Mouse (Mus musculus) adrenal gland, adult (tissue): Measurements from ENCODE around the gene Orc3.

Experiments used
- DNase-seq, 2 experiments: peaks; one replicate each; pipeline ENCODE4 v3.0.0; 2022 to 2023; ENCODE audit warnings: low spot score in 1 of 2; ENCODE audit not compliant: inconsistent age in 2 of 2

Orc3 gene

DNA sequence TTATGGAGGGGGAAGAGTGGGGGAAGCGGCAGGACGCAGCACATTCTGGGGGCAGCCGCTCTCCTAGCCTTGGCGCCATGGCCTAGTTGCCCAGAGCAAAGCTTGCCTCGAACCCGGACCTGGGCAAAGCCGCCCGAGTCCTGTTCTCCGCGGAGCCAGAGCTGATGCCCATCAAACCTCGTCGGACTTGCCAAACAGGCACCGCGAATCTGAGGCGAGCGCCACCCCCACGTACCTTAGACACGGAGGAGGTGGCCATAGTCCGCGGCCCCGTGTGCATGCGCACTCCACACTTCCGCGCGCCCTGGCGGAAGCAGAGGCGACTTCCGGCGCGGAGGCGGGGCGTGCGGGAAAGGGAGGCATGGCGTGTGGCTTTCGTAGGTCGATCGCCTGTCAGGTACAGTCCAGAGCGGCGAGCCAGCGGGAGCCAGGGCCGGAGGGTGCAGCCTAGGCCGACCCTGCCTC lies at the start of gene Orc3, which contains the start of gene Rars2:
Gene Orc3, minus strand, starts transcription at position 315 of the 465 bp plus-strand sequence.
Gene Rars2, plus strand, starts transcription at position 328 of the 465 bp plus-strand sequence.
- peak; percentile 95 to 97 for DNase-seq

DNA sequence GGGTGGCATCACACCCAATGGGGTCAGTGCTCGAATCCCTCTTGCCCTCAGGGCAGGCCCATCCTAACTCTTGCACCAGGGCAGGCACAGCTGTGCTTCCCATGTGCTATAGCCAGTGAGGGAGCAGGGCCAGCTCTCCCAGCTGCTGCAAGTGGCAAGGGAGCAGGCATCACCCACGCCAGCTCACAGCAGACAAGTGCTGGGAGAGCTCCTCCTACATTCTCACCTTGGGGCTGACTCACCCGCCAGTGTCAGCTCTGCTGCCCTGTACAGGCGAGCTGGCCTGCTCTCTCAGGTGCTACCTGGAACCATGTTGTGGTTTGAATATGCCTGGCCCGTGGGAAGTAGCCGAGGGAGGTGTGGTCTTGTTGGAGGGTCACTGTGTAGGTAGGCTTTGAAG lies 47.2 kb upstream of the Orc3 start:
- DNase-seq = no peak

DNA sequence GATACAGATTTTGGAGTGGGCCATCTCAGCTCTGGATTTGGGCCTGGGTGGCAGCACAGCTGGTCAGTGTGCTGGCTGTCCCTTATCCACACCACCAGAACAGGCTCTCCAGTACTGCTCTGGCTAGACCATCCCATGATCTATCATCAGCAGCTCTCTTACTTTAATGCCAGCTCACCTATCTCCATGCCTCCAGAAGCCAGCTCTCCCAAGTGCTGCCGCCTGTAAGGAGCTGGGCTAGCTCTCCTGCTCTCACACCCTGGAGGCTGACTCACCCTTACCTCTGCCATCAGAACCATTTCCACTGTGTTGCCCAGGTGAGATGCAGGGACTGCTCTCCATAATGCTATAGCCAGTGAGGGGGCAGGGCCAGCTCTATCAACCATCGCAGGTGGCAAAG lies 46.8 kb upstream of the Orc3 start:
- DNase-seq = no peak

DNA sequence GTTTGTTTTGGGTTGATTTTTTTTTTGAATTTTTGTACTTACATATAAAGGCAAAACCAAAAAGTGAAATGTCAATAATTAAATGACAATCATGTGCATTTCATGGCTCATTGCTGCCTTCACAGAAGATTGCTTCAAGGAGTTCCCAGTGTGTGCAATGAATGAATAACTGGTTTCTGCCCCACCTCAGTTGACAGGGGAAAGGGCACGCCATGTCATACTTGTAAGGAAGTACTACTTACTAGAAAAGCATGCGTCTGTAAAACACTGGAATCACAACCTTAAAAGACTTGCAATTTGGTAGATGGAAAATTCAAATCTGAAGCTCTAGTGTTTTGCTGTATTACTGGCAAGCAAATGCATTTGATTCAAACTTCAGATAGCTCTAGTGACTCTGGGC lies 44.3 kb upstream of the Orc3 start:
- no peak for DNase-seq

DNA sequence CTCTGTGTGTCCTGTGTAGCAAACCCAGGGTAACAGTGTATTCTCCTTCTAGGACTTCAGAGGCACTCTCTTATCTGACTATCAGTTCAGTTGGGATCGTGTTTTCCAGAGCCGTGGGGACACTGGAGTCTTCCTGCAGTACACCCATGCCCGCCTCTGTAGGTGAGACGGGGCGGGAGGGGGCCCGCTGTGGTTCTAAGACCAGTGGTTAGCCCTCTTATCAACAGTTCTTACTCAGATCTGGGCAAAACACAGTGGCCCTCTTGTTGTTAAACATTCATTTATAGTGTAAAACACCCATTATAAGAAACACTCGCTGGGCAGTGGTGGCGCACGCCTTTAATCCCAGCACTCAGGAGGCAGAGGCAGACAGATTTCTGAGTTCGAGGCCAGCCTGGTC lies 41.4 kb upstream of the Orc3 start:
- no peak for DNase-seq

DNA sequence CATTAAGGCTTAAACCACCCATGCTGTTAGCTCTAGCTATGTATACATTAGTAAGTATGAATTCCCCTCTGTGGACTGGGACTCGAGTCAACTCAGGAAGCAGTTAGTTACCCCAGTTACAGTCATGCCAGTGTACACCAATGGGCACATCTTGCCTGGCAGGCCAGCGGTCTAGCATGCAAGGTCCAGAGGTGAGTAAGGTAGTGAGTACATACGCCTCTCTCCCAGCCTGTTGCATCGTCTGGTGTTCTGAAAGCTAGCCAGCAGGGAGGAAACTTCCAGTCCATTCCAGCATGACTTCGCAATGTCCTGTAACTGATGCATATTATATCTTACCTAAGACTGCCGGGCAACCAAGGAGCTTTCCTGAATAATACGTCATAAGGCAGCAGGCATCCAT lies 38.4 kb upstream of the Orc3 start:
- no peak for DNase-seq

DNA sequence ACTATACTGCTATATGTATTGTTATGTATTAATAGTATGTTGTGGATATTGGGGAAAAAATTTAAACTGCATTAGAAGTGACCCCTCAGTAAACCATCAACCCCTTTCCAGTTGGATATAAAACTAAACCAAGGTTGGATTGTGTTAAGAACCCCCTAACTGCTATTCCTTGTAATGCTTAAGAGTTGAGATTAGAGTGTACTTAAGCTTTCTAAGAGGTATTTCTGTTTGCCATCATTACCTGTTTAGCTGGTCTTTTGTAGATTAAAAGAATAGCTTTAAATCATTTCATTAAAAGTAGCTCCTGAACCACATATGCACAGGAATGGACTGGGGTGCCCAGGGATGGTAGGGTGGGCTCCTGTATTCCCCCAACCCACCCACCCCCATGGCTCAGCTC lies 30.0 kb upstream of the Orc3 start:
- DNase-seq = no peak

DNA sequence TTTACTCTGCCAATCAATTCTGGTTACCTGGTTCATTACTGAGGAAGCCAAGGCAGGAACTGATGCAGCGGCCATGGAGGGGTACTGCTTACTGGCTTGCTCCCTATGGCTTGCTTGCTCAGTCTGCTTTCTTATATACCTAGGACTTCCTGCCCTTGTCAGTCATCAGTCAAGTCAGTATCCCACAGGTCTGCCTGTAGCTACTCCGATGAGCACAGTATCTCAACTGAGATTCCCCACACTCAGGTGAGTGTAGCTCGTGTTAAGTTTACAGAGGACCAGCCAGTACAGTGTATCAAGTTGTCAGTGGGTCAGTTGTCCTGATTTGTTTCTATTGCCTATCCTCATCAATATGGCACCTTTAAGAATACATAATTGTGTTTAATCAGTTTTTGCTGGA lies 26.0 kb upstream of the Orc3 start:
- no peak for DNase-seq

DNA sequence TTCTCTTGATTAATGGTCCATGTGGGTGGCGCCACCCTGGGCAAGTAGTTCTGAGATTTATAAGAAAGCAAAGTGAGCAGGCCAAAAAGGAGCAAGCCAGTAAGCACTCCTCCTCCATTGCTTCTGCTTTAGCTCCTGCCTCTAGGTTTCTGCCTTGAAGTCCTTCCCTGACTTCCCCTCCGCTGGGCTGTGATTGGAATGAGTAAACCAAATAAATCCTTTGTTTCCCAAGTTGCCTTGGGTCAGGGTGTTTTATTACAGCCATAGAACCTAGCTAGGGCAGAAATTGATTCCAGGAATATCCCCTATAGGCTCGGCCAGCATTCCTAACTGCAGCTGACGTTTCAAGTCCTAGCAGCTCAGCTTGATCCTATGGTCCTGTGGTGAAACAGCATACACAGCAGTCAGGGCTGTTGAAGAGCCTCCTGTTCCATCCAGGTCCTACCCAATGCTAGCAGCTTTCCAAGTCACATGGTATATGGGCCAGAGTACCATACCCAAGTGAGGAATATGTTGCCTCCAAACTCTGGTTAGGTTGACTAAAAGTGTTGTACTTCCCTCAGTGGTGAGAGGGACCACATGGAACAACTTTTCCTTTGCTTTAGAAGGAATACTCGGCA lies 25.1 kb upstream of the Orc3 start:
- no peak for DNase-seq

DNA sequence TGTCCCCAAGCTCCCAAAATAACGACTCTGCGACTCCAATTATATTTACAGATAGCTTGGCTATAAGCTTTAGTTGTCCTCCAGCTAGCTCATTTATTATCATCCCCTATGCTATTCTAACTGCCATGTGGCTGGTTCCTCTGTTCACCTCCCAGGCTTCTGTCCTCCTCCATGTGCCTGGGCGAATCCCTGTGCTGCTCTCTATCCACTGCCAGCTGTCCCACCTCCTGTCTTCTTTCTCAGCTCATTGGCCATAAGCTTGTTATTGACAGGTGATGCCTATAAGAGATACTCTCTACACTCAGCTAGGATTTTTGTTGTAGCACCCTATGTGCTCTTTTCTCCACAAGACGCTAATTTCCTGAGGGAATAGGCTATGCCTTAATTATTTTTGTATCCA lies 23.1 kb upstream of the Orc3 start:
- no peak for DNase-seq

DNA sequence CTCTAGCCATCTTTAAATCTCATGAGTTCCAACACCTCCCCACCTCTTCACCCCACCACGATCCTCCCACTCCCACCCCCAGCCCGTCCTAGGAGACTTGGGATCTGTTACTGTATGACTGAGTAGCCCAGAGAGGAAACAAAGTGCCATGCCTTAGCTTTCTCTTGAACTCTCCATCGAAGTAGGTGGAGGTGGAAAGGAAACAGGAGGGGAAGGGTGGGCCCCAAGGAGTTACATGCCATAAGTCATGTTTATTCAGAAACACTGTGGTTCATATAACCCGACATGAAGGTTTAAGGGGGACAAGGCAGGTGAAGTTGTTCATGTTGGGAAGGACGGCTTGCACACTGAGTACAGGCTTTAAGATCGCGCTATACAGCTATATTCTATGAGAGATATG lies 22.6 kb upstream of the Orc3 start:
- no peak for DNase-seq

DNA sequence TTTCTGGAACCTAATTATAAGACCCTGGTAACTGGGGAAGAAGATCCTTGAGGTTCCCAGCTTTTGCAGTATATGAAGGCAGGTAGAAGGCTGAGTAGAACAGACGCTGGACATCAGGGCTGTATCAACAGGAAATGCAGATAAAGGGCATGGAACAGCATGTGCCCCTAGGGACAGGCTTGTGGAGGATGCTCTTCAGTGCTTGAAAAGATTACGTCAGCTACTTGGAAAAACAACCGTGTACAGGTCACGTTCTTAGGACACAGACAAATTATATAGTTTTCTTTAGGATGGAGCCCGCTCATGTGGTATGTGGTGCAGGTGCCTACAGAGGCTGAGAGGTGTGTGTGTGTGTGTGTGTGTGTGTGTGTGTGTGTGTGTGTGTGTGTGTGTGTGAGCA lies 21.3 kb upstream of the Orc3 start:
- DNase-seq = no peak

DNA sequence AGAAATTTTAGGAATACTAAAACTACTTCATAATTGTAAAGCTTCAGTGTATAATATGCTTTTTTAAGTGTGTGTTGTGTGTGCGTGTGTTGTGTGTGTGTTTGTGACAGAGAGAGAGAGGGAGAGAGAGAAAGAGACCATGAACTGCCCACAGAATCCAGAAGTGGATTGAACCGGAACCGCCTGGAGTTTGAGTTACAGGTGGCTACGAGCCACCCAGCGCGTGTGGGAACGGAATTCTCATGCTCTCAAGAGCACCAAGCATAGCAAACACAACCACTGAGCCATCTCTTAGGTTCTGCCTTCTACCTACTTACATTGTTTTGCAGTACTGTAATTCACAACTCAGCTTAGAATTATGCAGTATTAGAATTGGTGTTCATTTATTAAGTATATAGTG lies 19.4 kb upstream of the Orc3 start:
- no peak for DNase-seq

DNA sequence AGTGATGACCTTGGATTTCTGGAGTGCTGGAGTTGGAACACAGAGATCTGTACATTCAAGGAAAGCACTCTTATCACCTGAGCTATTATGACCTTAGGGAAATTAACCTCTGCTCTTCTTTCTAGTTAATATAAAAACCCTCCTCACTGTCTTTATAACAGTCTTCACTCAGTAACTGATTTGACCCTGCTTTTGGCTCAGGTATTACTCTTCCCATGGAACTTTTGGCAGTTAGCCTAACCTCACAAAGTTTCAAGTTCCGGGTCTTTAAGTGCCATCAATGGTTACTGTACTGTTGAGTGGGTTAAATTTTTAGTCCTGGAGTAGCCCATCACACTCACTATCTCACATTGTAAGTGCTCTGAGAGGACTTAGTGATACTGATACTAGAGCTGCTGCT lies 15.2 kb upstream of the Orc3 start:
- no peak for DNase-seq

DNA sequence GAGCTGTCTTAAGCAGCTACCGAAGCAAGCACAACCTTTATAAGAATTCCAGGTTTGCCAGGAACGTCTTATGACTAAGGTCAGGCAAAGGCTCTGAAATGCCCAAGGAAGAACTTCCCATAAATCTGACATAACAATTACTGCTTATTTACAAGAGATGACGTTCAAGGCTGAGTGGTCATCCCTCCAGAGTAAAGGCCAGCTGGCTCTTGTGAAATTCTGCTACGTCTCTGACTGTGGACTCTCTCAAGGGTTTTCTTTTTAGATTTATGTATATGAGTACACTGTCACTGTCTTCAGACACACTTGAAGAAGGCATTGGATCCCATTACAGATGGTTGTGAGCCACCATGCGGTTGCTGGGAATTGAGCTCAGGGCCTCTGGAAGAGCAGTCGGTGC lies 11.7 kb upstream of the Orc3 start:
- peak; percentile 50 to 81 for DNase-seq

DNA sequence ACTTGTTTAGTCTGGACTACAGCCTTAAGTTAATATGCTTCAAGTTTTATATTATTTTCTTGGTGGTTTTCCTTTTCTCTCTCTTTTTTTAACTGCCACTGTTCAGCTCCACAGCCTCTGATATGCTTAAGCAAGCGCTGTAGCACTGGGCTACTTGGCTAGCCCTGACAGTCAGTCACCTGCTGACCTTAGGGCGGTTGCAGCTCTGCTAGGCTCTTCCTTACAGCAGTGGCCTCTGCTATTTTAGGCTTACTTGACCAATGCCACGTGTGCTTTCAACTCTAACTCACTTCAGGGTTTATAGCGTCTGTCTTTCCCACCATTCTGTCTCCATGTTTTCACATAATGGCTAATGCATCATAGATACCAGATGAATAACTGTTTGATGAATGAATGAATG lies 10.8 kb upstream of the Orc3 start:
- peak in 1 of 2 experiments; percentile 59 for DNase-seq

DNA sequence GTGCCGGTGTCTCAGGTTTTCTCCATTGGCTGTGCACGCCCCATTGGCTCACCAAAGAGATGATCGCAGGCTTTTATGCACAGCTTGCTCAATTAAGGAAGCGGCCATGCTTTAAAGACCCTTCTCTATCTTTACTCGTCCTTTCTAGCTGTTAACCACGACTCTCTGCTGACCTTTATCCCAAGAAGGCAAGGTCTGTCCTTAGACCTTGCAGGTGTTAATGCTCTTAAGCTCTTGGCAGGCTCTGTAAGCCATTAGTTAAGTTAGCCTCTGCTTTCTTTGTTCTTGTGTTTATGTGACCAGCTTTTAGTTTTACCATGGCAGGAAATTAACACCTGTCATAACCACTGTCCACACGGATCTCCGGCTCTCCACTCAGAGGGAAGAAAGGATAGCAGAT lies 1.4 kb upstream of the Orc3 start:
- DNase-seq = no peak

DNA sequence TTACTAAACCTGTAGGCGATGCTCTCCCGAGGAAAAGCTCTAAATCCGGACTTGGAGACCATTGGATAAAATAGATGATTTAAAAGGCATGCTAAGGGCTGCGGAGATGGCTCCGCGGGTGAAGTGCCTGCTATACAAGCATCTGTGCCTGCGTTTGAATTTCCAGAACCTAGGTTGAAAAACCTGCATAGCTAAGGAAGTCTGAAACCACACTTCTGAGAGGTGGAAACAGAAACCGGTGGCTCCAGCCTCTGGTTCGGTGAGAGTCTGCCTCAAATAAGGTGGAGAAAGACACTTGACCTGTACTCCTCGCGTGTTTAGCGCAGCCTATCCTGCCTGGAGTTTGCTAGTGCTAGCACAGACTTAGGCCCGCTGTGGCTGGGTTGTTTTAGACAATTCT lies 559 bp upstream of the Orc3 start:
- peak; percentile 18 to 75 for DNase-seq

DNA sequence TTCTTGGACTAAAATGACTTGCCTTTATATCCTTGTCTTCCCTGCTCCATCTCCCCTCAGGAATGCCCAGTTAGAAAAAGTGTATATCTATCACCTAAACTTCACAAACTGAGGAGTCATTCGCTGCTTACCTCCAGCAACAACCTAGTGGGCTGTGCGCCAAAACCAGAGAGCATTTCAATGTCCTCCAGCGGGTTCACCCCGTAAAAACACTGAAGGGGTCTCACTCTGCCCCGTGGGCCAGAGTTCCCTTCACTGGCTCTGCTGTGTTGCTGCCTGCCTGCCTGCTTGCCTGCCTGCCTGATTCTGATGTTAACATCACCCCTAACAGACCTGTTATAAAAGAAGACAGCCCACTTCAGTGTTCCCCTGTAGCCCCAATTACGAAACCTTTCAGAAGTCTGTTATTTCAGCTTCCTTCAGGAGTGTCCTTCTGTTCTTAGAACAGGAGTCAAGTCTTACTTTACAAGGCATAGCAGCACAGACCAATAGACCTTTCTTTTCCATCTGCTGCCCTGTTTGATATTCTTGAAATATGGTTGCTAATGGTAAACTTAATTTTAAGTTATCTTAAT lies 1.1 kb downstream of the Orc3 start:
- DNase-seq = peak in 1 of 2 experiments; percentile 59

DNA sequence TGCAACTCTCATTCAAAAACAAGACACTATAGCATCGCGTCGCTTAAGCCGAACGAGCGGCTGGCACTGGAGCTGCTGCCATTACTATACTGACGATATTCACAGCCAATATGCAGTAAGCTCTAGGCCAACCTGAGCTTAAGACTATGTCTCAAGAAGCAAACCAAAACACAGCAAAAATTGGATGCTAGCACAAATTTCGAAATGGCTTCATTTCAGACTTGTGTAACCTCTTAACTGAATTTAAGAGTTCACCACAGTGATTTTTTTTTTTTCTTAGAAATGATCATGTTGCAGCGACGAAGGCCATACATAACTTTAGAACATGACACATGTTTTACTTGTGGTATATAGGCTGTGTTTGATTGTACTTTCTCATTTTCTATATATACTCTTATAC lies 8.1 kb downstream of the Orc3 start:
- no peak for DNase-seq

DNA sequence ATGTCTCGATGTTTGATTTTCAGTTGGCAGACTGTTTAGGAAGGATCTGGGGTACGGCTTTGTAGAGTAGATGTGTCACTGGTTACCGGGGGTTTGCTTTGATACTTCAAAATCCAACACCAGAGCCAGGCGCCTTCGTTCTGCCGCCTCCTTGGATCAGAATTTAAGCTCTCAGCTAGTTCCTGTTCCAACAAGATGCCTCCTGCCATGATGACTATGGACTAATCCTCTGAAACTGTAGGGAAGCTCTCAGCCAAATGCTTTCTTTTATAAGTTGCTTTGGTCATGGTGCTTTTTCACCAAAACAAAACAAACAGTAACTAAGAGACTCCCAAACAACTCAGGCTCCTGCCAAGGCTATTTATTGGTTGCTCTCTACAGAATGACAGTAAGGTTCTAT lies 11.6 kb downstream of the Orc3 start:
- no peak for DNase-seq

DNA sequence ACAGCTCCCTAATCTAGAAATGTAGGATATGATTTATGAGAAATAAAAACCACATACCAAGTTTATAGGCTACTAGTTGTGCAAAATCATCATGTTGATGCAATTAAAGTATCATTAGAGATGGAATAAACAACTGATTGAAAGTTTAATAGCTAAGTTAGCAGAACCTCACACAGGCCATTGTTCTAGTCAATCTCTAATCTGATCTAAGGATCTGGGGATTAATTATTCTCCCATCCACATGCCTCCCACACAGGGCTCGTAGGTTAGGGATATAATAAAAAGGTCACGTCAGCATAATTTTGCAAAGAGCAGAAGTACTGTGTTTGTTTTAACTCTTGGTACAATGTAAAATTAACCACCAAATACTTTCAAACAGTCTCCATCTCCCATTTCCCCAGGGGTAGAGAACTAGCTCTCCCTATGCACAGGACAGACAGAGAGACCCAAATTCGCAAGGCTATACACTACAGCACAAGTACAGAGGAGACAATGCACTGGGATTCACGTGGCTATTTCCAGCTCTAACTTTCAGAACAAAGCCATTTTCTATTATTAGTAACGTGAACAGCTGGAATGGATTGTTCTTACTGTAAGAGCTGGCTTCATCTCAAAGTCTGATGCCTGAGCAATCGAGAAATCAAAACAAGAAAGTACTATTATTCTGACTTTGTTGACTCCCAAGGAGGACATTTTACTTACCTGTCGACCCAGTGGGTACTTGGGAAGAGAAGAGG lies 29.7 kb downstream of the Orc3 start:
- DNase-seq = no peak
